Mouse (Mus musculus): ENCODE results near the gene Adrm1. TPM values are rescaled to one million over a fixed set of nuclear protein-coding genes. Genes with fewer than 3 reads are reported as not detected.
"Not testable (repeated sequence)": the region's sequence is repeated elsewhere in the genome, so short reads cannot be mapped to it uniquely, and the experiment has no call there.

Gene Adrm1
- polyA plus RNA-seq (2012; rRNA removed), result 103 and 106 TPM in 2 replicates

- no peak for DNase-seq (ENCODE audit: low read depth)
Measured at GRCm38 (mm10) chr2:180170806-180171521, at the start of gene Adrm1. Adrm1 (plus strand) TSS chr2:180171485.

- DNase-seq (ENCODE audit: low read depth), result no peak
Measured at GRCm38 (mm10) chr2:180124192-180124591, 47.1 kb upstream of the Adrm1 start.

- DNase-seq (ENCODE audit: low read depth), result peak; percentile 62
Measured at GRCm38 (mm10) chr2:180126195-180126594, 45.1 kb upstream of the Adrm1 start.

GRCm38 (mm10) chr2:180127675-180128074, 43.6 kb upstream of the Adrm1 start:
- DNase-seq (ENCODE audit: low read depth), result no peak

GRCm38 (mm10) chr2:180133231-180133630, 38.1 kb upstream of the Adrm1 start:
- DNase-seq (ENCODE audit: low read depth), result no peak

- DNase-seq (ENCODE audit: low read depth), result no peak
Measured at GRCm38 (mm10) chr2:180133911-180134310, 37.4 kb upstream of the Adrm1 start.

GRCm38 (mm10) chr2:180135414-180135813, 35.9 kb upstream of the Adrm1 start:
- no peak for DNase-seq (ENCODE audit: low read depth)

- no peak for DNase-seq (ENCODE audit: low read depth)
Measured at GRCm38 (mm10) chr2:180146091-180146490, 25.2 kb upstream of the Adrm1 start.

GRCm38 (mm10) chr2:180147379-180147778, 23.9 kb upstream of the Adrm1 start:
- no peak for DNase-seq (ENCODE audit: low read depth)

GRCm38 (mm10) chr2:180148551-180148950, 22.7 kb upstream of the Adrm1 start:
- no peak for DNase-seq (ENCODE audit: low read depth)

- DNase-seq (ENCODE audit: low read depth), result no peak
Measured at GRCm38 (mm10) chr2:180154796-180155195, 16.5 kb upstream of the Adrm1 start.

GRCm38 (mm10) chr2:180158627-180159026, 12.7 kb upstream of the Adrm1 start:
- DNase-seq (ENCODE audit: low read depth), result no peak

- no peak for DNase-seq (ENCODE audit: low read depth)
Measured at GRCm38 (mm10) chr2:180165855-180166254, 5.4 kb upstream of the Adrm1 start.

- DNase-seq (ENCODE audit: low read depth), result no peak
Measured at GRCm38 (mm10) chr2:180166869-180167268, 4.4 kb upstream of the Adrm1 start.

GRCm38 (mm10) chr2:180170151-180170805, 1.0 kb upstream of the Adrm1 start:
- peak; percentile 81 for DNase-seq (ENCODE audit: low read depth)

GRCm38 (mm10) chr2:180171522-180172070, 311 bp downstream of the Adrm1 start:
- DNase-seq (ENCODE audit: low read depth), result no peak

GRCm38 (mm10) chr2:180172152-180172551, 867 bp downstream of the Adrm1 start:
- DNase-seq (ENCODE audit: low read depth), result no peak

GRCm38 (mm10) chr2:180173163-180173562, 1.9 kb downstream of the Adrm1 start:
- no peak for DNase-seq (ENCODE audit: low read depth)

- not testable (repeated sequence) for DNase-seq (ENCODE audit: low read depth)
Measured at GRCm38 (mm10) chr2:180173711-180174110, 2.4 kb downstream of the Adrm1 start.

- DNase-seq (ENCODE audit: low read depth), result no peak
Measured at GRCm38 (mm10) chr2:180174121-180174520, 2.8 kb downstream of the Adrm1 start.

GRCm38 (mm10) chr2:180175725-180176124, 4.4 kb downstream of the Adrm1 start:
- no peak for DNase-seq (ENCODE audit: low read depth)

- DNase-seq (ENCODE audit: low read depth), result no peak
Measured at GRCm38 (mm10) chr2:180181542-180181941, 10.3 kb downstream of the Adrm1 start.

Data from gonadal fat pad, adult 2 months (tissue).